Mouse (Mus musculus) CD4-positive, CD25-positive, alpha-beta regulatory T cell, adult 4 months (primary cell): ENCODE results near the gene Rarb. TPM values are rescaled to one million over a fixed set of nuclear protein-coding genes. Genes with fewer than 3 reads are reported as not detected.

Experiments
- ATAC-seq: one replicate; pipeline ENCODE4 v1.8.0; 2017
- polyA plus RNA-seq, 2 experiments: library from polyadenylated mRNA; unstranded; fragments of 100-300 nt; shearing (Covaris generic); gene quantifications; one replicate each; pipeline ENCODE4 v1.2.1; 2017

Rarb gene
- polyA plus RNA-seq, 2 experiments from 2014 or later = not detected

DNA sequence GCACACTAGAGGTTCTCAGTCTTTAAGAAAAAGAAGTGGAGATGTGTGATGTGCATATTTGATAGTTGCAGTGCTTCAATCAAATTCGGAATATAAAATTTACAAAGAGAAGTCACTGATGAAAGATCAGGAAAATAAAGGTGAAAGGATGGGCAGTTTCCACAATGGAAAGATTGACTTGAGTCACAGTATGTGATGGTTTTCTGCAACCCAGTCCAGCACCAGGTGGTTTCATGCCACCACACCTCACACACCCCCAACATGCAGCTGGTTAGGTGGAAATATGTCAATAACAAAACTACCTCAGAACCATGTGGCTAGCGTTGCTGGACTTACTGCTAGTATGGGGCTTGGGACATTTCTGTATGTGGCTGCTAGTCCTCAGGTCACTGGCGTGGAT, 386.4 kb downstream of the Rarb start:
- ATAC-seq = no peak

DNA sequence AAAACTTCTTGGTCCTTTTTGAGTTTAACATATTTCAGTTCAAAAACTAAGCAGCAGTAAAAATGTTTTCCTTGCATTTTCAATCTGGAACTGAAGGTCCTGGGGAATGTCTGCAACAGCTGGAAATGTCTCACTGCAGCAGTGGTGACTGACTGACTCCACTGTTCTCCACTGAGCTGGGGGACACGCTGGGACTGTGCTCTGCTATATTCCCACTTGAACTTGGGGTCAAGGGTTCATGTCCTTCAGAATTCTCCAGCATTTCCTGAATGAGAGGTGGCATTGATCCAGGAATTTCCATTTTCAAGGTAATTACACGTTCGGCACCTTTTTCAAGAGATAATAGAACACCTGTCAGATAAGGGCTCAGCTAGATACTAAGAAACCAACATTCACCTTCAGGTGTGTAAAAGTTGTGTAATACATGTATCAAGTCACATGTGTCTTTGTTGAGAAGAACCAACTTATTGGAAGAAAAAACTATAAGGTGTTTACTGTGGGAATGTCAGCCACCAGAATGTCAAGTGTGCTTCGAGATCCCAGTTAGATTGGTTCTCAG, 386.9 kb downstream of the Rarb start:
- no peak for ATAC-seq

DNA sequence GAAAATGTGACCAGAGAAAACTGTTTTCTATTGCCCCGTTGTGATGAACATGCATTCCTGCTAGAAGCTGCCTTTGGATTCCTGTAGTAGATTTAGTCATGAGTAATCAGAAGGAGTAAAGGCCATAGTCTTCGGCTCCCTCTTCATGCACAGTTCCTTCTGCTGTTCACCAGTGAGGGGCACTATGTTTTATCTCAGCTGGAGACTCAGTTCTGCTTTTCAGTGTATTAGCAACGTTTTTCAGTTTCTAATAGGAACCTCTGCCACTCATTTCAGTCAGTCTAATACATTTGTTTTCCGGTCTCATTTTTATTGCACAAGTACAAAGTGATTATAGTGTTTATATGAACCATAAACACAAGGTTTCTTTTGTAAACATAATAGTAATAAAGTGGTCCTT, 391.4 kb downstream of the Rarb start:
- no peak for ATAC-seq

DNA sequence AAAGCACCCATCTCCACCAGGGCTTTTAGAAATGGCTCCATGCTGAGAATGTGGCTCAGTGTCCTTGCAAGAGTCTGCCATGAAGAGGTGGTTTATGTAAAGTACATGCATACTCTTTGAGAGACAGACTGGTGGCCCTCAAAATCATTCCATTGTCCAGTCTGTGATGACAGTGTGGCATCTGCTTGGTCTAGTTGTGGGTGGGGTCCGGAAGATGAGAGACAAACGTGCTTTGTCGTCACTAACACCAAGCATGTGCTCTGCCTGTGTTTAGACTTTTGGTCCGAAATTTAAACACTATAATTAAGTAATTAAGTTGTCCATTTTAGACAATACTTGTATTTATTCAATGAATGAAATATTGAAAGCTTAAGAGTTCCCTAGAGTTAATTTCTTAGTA, 404.8 kb downstream of the Rarb start:
- no peak for ATAC-seq

GRCm38 (mm10) chr14:16405187-16405586, 413.8 kb downstream of the Rarb start:
- ATAC-seq = no peak

DNA sequence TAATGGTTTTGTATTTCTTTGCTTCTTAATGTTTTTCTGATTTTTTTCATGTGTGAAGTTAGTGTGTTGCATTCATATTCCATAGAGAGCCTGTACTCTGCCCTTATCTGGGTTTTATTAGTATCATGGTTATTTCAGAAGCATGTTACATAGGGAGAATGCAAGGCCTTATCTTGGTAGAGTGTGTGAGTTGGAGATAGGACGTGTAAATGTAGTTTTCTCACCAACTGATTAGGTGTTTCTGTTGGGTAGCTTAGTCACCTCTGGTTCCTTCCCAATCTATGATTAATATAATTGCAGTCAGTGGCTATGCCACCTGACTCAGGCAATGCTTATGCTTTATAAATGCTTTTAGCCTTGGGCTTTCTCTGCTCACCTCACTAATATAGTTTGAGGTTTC, 434.2 kb downstream of the Rarb start:
- no peak for ATAC-seq
